Mouse (Mus musculus) limb, embryonic 15.5 days (tissue): ENCODE measurements around the gene Col13a1. TPM values are rescaled to one million over a fixed set of nuclear protein-coding genes. Genes with fewer than 3 reads are reported as not detected.

Source experiments
- ATAC-seq: fragments of 200-750 bp; cut with Nextera tagmentation; 2 replicates; pipeline ENCODE4 v1.8.0; 2017; ENCODE audit warnings: low read depth, moderate TSS enrichment; ENCODE audit not compliant: insufficient number of reproducible peaks, low FRiP score, low TSS enrichment
- H3K27ac ChIP-seq: fragments of 300-500 bp; sonication (generic); 2 replicates; pipeline ENCODE4 v1.5.1; 2015; ENCODE audit warnings: moderate library complexity, mild to moderate bottlenecking, inconsistent platforms
- H3K27me3 ChIP-seq: fragments of 300-500 bp; sonication (generic); 2 replicates; pipeline ENCODE4 v1.6.1; 2015; ENCODE audit warnings: inconsistent platforms
- H3K36me3 ChIP-seq: fragments of 300-500 bp; sonication (generic); 2 replicates; pipeline ENCODE4 v1.6.1; 2015; ENCODE audit warnings: inconsistent platforms
- H3K4me1 ChIP-seq: fragments of 300-500 bp; sonication (generic); 2 replicates; pipeline ENCODE4 v1.6.1; 2015; ENCODE audit warnings: inconsistent platforms
- H3K4me2 ChIP-seq: fragments of 300-500 bp; sonication (generic); 2 replicates; pipeline ENCODE4 v1.6.1; 2015; ENCODE audit warnings: mild to moderate bottlenecking, inconsistent platforms
- H3K4me3 ChIP-seq: fragments of 300-500 bp; sonication (generic); 2 replicates; pipeline ENCODE4 v1.5.1; 2015; ENCODE audit warnings: mild to moderate bottlenecking, inconsistent platforms
- H3K9ac ChIP-seq: fragments of 300-500 bp; sonication (generic); 2 replicates; pipeline ENCODE4 v1.6.1; 2015; ENCODE audit warnings: inconsistent platforms
- H3K9me3 ChIP-seq: fragments of 300-500 bp; sonication (generic); 2 replicates; pipeline ENCODE4 v1.6.1; 2016; ENCODE audit warnings: inconsistent platforms
- WGBS: fragments of 180-500 bp; shearing (Covaris S2); methylation state at CpG from one replicate; pipeline ENCODE4 v1.1.7; 2015; 5-methylcytosine and 5-hydroxymethylcytosine counted together
- polyA plus RNA-seq: library from polyadenylated mRNA; unstranded; fragments of >200 nt; fragmentation: Nextera tagmentation; extraction: Ambion mirVana; gene quantifications from 2 replicates; pipeline ENCODE4 v1.2.1, GENCODE M21; 2015

Col13a1 gene
- polyA plus RNA-seq, 1 experiment from 2014 or later: 9.1 TPM

- H3K4me3 ChIP-seq: no peak overlapping the region
- ATAC-seq: no peak
- H3K36me3 ChIP-seq: no peaks in the 10 kb centered on the region
- H3K27me3 ChIP-seq: no peaks in the 10 kb centered on the region
- H3K9me3 ChIP-seq: no peaks in the 10 kb centered on the region
- no peak overlapping the region for H3K27ac ChIP-seq
- no peak overlapping the region for H3K4me2 ChIP-seq
- H3K4me1 ChIP-seq: peaks cover 13% of the 10 kb centered on the region
- 94% methylated on average over 10 of the region's 10 CpGs for WGBS
- no peak overlapping the region for H3K9ac ChIP-seq
These were observed 88.6 kb downstream of the Col13a1 start for GRCm38 (mm10) chr10:61890294-61890693.

- 0 out of 2 replicates have a peak, but pooled peaks have one; percentile 7 for ATAC-seq
- H3K27ac ChIP-seq: no peak overlapping the region
- H3K9ac ChIP-seq: no peak overlapping the region
- H3K9me3 ChIP-seq: no peaks in the 10 kb centered on the region
- H3K36me3 ChIP-seq: no peaks in the 10 kb centered on the region
- H3K27me3 ChIP-seq: peaks cover 3% of the 10 kb centered on the region; the same call in 1 of the 2 replicates
- H3K4me2 ChIP-seq: no peak overlapping the region
- no peak overlapping the region for H3K4me3 ChIP-seq
- 14% methylated on average over 4 of the region's 4 CpGs for WGBS
- H3K4me1 ChIP-seq: peaks cover 24% of the 10 kb centered on the region
These were observed 99.5 kb downstream of the Col13a1 start for GRCm38 (mm10) chr10:61879427-61879826.

- no peak for ATAC-seq
- no peak overlapping the region for H3K27ac ChIP-seq
- no peak overlapping the region for H3K4me2 ChIP-seq
- 9% methylated on average over 6 of the region's 6 CpGs for WGBS
- H3K36me3 ChIP-seq: no peaks in the 10 kb centered on the region
- H3K4me1 ChIP-seq: peaks cover 24% of the 10 kb centered on the region
- H3K27me3 ChIP-seq: peaks cover 3% of the 10 kb centered on the region; the same call in 1 of the 2 replicates
- H3K4me3 ChIP-seq: no peak overlapping the region
- H3K9ac ChIP-seq: no peak overlapping the region
- no peaks in the 10 kb centered on the region for H3K9me3 ChIP-seq
These were observed 101.1 kb downstream of the Col13a1 start for GRCm38 (mm10) chr10:61877787-61878186.

- Histone ChIP-seq H3K9ac (no peak overlapping the region), H3K36me3 (no peaks in the 10 kb centered on the region), H3K4me2 (no peak overlapping the region), H3K4me3 (no peak overlapping the region), H3K9me3 (no peaks in the 10 kb centered on the region), H3K27ac (no peak overlapping the region), H3K4me1 (peaks cover 12% of the 10 kb centered on the region), H3K27me3 (0 out of 2 replicates have a peak, but pooled peaks cover under 1% of the 10 kb centered on the region)
- no peak for ATAC-seq
- 82% methylated on average over 3 of the region's 3 CpGs for WGBS
These were observed 109.1 kb downstream of the Col13a1 start for GRCm38 (mm10) chr10:61869796-61870195.

GRCm38 (mm10) chr10:61866045-61866580, 112.8 kb downstream of the Col13a1 start:
- Histone ChIP-seq H3K4me2 (no peak overlapping the region), H3K9me3 (peaks cover 13% of the 10 kb centered on the region), H3K4me3 (no peak overlapping the region), H3K9ac (no peak overlapping the region), H3K27ac (peak overlapping the region; percentile 51; the same call in 1 of the 2 replicates), H3K27me3 (no peaks in the 10 kb centered on the region), H3K36me3 (0 out of 2 replicates have a peak, but pooled peaks cover 3% of the 10 kb centered on the region), H3K4me1 (peaks cover 9% of the 10 kb centered on the region)
- 44% methylated on average over 11 of the region's 11 CpGs for WGBS
- ATAC-seq: peak; percentile 22; the same call in 1 of the 2 replicates

- no peak for ATAC-seq
- WGBS: 60% methylated on average over 2 of the region's 2 CpGs
- 0 out of 2 replicates have a peak, but pooled peaks cover 5% of the 10 kb centered on the region for H3K4me1 ChIP-seq
These were observed 119.5 kb downstream of the Col13a1 start for GRCm38 (mm10) chr10:61859451-61859850.

GRCm38 (mm10) chr10:61855139-61855675, 123.7 kb downstream of the Col13a1 start:
- H3K9me3 ChIP-seq: no peaks in the 10 kb centered on the region
- H3K4me1 ChIP-seq: peaks cover 13% of the 10 kb centered on the region
- H3K4me3 ChIP-seq: no peak overlapping the region
- no peaks in the 10 kb centered on the region for H3K36me3 ChIP-seq
- no peak overlapping the region for H3K9ac ChIP-seq
- 0 out of 2 replicates have a peak, but pooled peaks cover 6% of the 10 kb centered on the region for H3K27me3 ChIP-seq
- ATAC-seq: no peak
- H3K4me2 ChIP-seq: no peak overlapping the region
- no peak overlapping the region for H3K27ac ChIP-seq
- 57% methylated on average over 8 of the region's 8 CpGs for WGBS

More at GRCm38 (mm10) chr10:61859451-61859850, 119.5 kb downstream of the Col13a1 start:
- Histone ChIP-seq H3K9me3 (peaks cover 13% of the 10 kb centered on the region), H3K27ac (no peak overlapping the region), H3K27me3 (no peaks in the 10 kb centered on the region), H3K9ac (no peak overlapping the region), H3K4me3 (no peak overlapping the region), H3K36me3 (0 out of 2 replicates have a peak, but pooled peaks cover 3% of the 10 kb centered on the region), H3K4me2 (no peak overlapping the region)

- H3K4me2 ChIP-seq: no peak overlapping the region
- no peak for ATAC-seq
- no peaks in the 10 kb centered on the region for H3K36me3 ChIP-seq
- no peak overlapping the region for H3K9ac ChIP-seq
- WGBS: 84% methylated on average over 8 of the region's 8 CpGs
- H3K9me3 ChIP-seq: no peaks in the 10 kb centered on the region
- H3K4me3 ChIP-seq: no peak overlapping the region
- H3K27me3 ChIP-seq: 0 out of 2 replicates have a peak, but pooled peaks cover 8% of the 10 kb centered on the region
- no peak overlapping the region for H3K27ac ChIP-seq
- H3K4me1 ChIP-seq: peaks cover 37% of the 10 kb centered on the region
These were observed 126.1 kb downstream of the Col13a1 start for GRCm38 (mm10) chr10:61852824-61853223.

GRCm38 (mm10) chr10:61848553-61848952, 130.4 kb downstream of the Col13a1 start:
- WGBS: 28% methylated on average over 6 of the region's 6 CpGs

GRCm38 (mm10) chr10:61845476-61845875, 133.4 kb downstream of the Col13a1 start:
- Histone ChIP-seq H3K9ac (no peak overlapping the region), H3K4me3 (no peak overlapping the region), H3K4me1 (peaks cover 27% of the 10 kb centered on the region), H3K36me3 (no peaks in the 10 kb centered on the region), H3K4me2 (no peak overlapping the region), H3K27me3 (0 out of 2 replicates have a peak, but pooled peaks cover 5% of the 10 kb centered on the region), H3K27ac (no peak overlapping the region), H3K9me3 (no peaks in the 10 kb centered on the region)
- no peak for ATAC-seq
- 72% methylated on average over 4 of the region's 4 CpGs for WGBS

More at GRCm38 (mm10) chr10:61848553-61848952, 130.4 kb downstream of the Col13a1 start:
- Histone ChIP-seq H3K4me3 (no peak overlapping the region), H3K36me3 (no peaks in the 10 kb centered on the region), H3K4me1 (peaks cover 28% of the 10 kb centered on the region), H3K27me3 (0 out of 2 replicates have a peak, but pooled peaks cover 8% of the 10 kb centered on the region), H3K4me2 (no peak overlapping the region), H3K9ac (no peak overlapping the region), H3K9me3 (no peaks in the 10 kb centered on the region), H3K27ac (peak overlapping the region; percentile 61)
- ATAC-seq: peak; percentile 40; the same call in 1 of the 2 replicates

GRCm38 (mm10) chr10:61844475-61844874, 134.4 kb downstream of the Col13a1 start:
- Histone ChIP-seq H3K4me1 (peaks cover 17% of the 10 kb centered on the region), H3K4me3 (no peak overlapping the region), H3K27ac (no peak overlapping the region), H3K27me3 (no peaks in the 10 kb centered on the region), H3K9ac (no peak overlapping the region), H3K4me2 (no peak overlapping the region), H3K36me3 (no peaks in the 10 kb centered on the region), H3K9me3 (no peaks in the 10 kb centered on the region)
- WGBS: 65% methylated on average over 7 of the region's 7 CpGs
- ATAC-seq: no peak

GRCm38 (mm10) chr10:61842261-61842660, 136.6 kb downstream of the Col13a1 start:
- H3K36me3 ChIP-seq: no peaks in the 10 kb centered on the region
- peaks cover 3% of the 10 kb centered on the region; the same call in 1 of the 2 replicates for H3K4me1 ChIP-seq
- ATAC-seq: no peak
- 82% methylated on average over 12 of the region's 12 CpGs for WGBS
- H3K9me3 ChIP-seq: no peaks in the 10 kb centered on the region
- H3K27ac ChIP-seq: no peak overlapping the region
- H3K4me3 ChIP-seq: no peak overlapping the region
- H3K27me3 ChIP-seq: no peaks in the 10 kb centered on the region
- H3K4me2 ChIP-seq: no peak overlapping the region
- no peak overlapping the region for H3K9ac ChIP-seq
